In genomic region chr9:27308561-27308960, GRCm38 (mm10) we compare ENCODE assay signal across 13 mouse cellular contexts. TPM values are rescaled to one million over a fixed set of nuclear protein-coding genes. Genes with fewer than 3 reads are reported as not detected.
DNase-seq lines count a peak whose midpoint lies in the region; ATAC-seq and TF ChIP-seq lines count a peak whose summit lies in the region.
"Had no signal": no experiment of that assay in that cellular context is flagged by ENCODE, and none has a peak within 500 bp of the region (broad histone marks: within the 10 kb centered on the region; RNA-seq: fewer than 3 reads in every experiment).

No protein-coding gene starts in this region.

- TF ChIP-seq CTCF in CH12.LX (conservative IDR thresholded peaks at IDR 0.05 in 1 of 2, IDR thresholded peaks at IDR 0.05 in 1 of 2; ENCODE audit: low read depth in 2 of 2, low read length in 2 of 2): peak in 1 of 2 experiments; percentile 50; a peak in 2 of 4 replicates

- no peaks in the 10 kb centered on the region for H3K9me3 ChIP-seq in CH12.LX (replicated peaks; ENCODE audit: low read length)
- H3K9me3 ChIP-seq in forebrain, embryonic 15.5 days: no peaks in the 10 kb centered on the region
- no peaks in the 10 kb centered on the region for H3K9me3 ChIP-seq in midbrain, embryonic 13.5 days
- H3K9me3 ChIP-seq: limb, embryonic 12.5 days; megakaryocyte, embryonic 14.5 days had no signal

- peak; percentile 26 for TF ChIP-seq RAD21 in CH12.LX (IDR thresholded peaks at IDR 0.05; ENCODE audit: low read depth, low read length)

- no peak for TF ChIP-seq POLR2A in CH12.LX (IDR thresholded peaks at IDR 0.05; ENCODE audit: low read depth, low read length)

- intact Hi-C loops in heart, postnatal 25 days (cut with DNase I): no loop called here

- peak; percentile 59; the same call in 1 of the 2 replicates for TF ChIP-seq EP300 in CH12.LX (IDR thresholded peaks at IDR 0.05; ENCODE audit: low read length)

- in situ Hi-C loops in CH12.LX (cut with MboI; ENCODE audit: low pct_ligation_motif_present, low pct_unique_long_range_greater_than_20kb, low sequenced_read_pairs): loop anchor here (5.0 kb wide), 1 partner anchor 36 kb away; no protein-coding TSS in a partner anchor

- peaks cover 45 to 97% of the 10 kb centered on the region in 2 experiments for H3K4me1 ChIP-seq in CH12.LX (ENCODE audit: control insufficient read depth in 1 of 2, insufficient read depth in 2 of 2)
- H3K4me1 ChIP-seq in forebrain, embryonic 15.5 days: peaks cover 43% of the 10 kb centered on the region
- H3K4me1 ChIP-seq in midbrain, embryonic 13.5 days (replicated peaks): peaks cover 58% of the 10 kb centered on the region

- WGBS in forebrain, embryonic 15.5 days: 11% methylated on average over 6 of the region's 6 CpGs
- 5% methylated on average over 6 of the region's 6 CpGs for WGBS in midbrain, embryonic 13.5 days

- H3K9ac ChIP-seq in CH12.LX (ENCODE audit: insufficient read depth, low read depth): peak overlapping the region; percentile 32; the same call in 1 of the 2 replicates
- H3K9ac ChIP-seq in forebrain, embryonic 15.5 days (replicated peaks): 0 out of 2 replicates have a peak overlapping the region, but pooled peaks have one; percentile 11
- peak overlapping the region; percentile 51 for H3K9ac ChIP-seq in midbrain, embryonic 13.5 days (replicated peaks)
- H3K9ac ChIP-seq: limb, embryonic 12.5 days had no signal

- no peaks in the 10 kb centered on the region for H3K27me3 ChIP-seq in CH12.LX (replicated peaks)
- H3K27me3 ChIP-seq in forebrain, embryonic 15.5 days: no peaks in the 10 kb centered on the region
- H3K27me3 ChIP-seq in midbrain, embryonic 13.5 days: no peaks in the 10 kb centered on the region; the same call in 1 of the 2 replicates

- H3K4me2 ChIP-seq in CH12.LX (ENCODE audit: insufficient read depth, low read depth, poor library complexity, severe bottlenecking): peak overlapping the region; percentile 62
- H3K4me2 ChIP-seq in forebrain, embryonic 15.5 days (replicated peaks): no peak overlapping the region
- peak overlapping the region; percentile 43 for H3K4me2 ChIP-seq in midbrain, embryonic 13.5 days (replicated peaks)
- H3K4me2 ChIP-seq: limb, embryonic 12.5 days had no signal

- dilution Hi-C loops in CH12.LX (cut with MboI; ENCODE audit: extremely low pct_ligation_motif_present, extremely low pct_unique_long_range_greater_than_20kb, low sequenced_read_pairs): no loop called here

- H3K27ac ChIP-seq in CH12.LX (ENCODE audit: insufficient read depth, low read depth): peak overlapping the region; percentile 84
- H3K27ac ChIP-seq in forebrain, embryonic 15.5 days (replicated peaks): peak overlapping the region; percentile 69
- H3K27ac ChIP-seq in midbrain, embryonic 13.5 days: peak overlapping the region; percentile 90
- H3K27ac ChIP-seq: limb, embryonic 12.5 days had no signal

- H3K79me2 ChIP-seq in CH12.LX (replicated peaks; ENCODE audit: control insufficient read depth, extremely low read depth, insufficient read depth, poor library complexity, severe bottlenecking): peaks cover 24% of the 10 kb centered on the region

- H3K36me3 ChIP-seq in CH12.LX (replicated peaks in 1 of 2; ENCODE audit: control insufficient read depth in 1 of 2, insufficient read depth in 1 of 2, low read length in 1 of 2): peaks cover 17 to 31% of the 10 kb centered on the region in 2 experiments
- H3K36me3 ChIP-seq in forebrain, embryonic 15.5 days: no peaks in the 10 kb centered on the region
- H3K36me3 ChIP-seq in midbrain, embryonic 13.5 days: peaks cover 24% of the 10 kb centered on the region
- H3K36me3 ChIP-seq: limb, embryonic 12.5 days had no signal

- DNase-seq in CH12.LX (ENCODE audit: extremely low read depth) (peak; percentile 85), ES-CJ7 (ENCODE audit: low read depth, low spot score) (peak; percentile 33)
- no peak for DNase-seq in heart, postnatal 25 days (ENCODE audit: low spot score)
- no peak for DNase-seq in heart, adult 11 months
- no peak for DNase-seq in spleen, postnatal 10 days (ENCODE audit: low spot score in 2 of 2)
- DNase-seq: gastrocnemius, postnatal 36 days; kidney, adult 11 months; spleen, adult 18-20 months had no signal

- peak overlapping the region in 2 of 3 experiments; percentile 10 to 41 for H3K4me3 ChIP-seq in CH12.LX (replicated peaks in 1 of 3; ENCODE audit: low read depth in 2 of 3, low read length in 2 of 3, poor library complexity in 1 of 3)
- no peak overlapping the region for H3K4me3 ChIP-seq in forebrain, embryonic 15.5 days
- no peak overlapping the region for H3K4me3 ChIP-seq in midbrain, embryonic 13.5 days (replicated peaks)
- H3K4me3 ChIP-seq: limb, embryonic 12.5 days; megakaryocyte, embryonic 14.5 days had no signal

- ATAC-seq in forebrain, embryonic 15.5 days (replicated peaks): peak; percentile 69
- peak; percentile 85 for ATAC-seq in midbrain, embryonic 13.5 days
- ATAC-seq in inflammation-experienced regulatory T-cells, adult 6 months: no peak

TF ChIP-seq in CH12.LX, 34 proteins besides CTCF, POLR2A, EP300 and RAD21:
- TF ChIP-seq UBTF (IDR thresholded peaks at IDR 0.05; ENCODE audit: low read depth, low read length) (0 out of 2 replicates have a peak, but pooled peaks have one; percentile 37), IRF4 (IDR thresholded peaks at IDR 0.05; ENCODE audit: low read depth, low read length) (peak; percentile 60), MAZ (IDR thresholded peaks at IDR 0.05; ENCODE audit: low read depth, low read length) (peak; percentile 76), ETS1 (conservative IDR thresholded peaks at IDR 0.05; ENCODE audit: low read depth, low read length) (peak; percentile 67; the same call in 1 of the 2 replicates), MAX (IDR thresholded peaks at IDR 0.05; ENCODE audit: low read length) (peak; percentile 34; the same call in 1 of the 2 replicates), TBP (conservative IDR thresholded peaks at IDR 0.05; ENCODE audit: low read depth, low read length) (no peak), CHD2 (IDR thresholded peaks at IDR 0.05; ENCODE audit: low read length) (peak; percentile 93), RCOR1 (conservative IDR thresholded peaks at IDR 0.05; ENCODE audit: low read depth, low read length) (0 out of 2 replicates have a peak, but pooled peaks have one; percentile 21), HCFC1 (IDR thresholded peaks at IDR 0.05; ENCODE audit: low read depth, low read length) (peak; percentile 13; the same call in 1 of the 2 replicates), ELF1 (IDR thresholded peaks at IDR 0.05; ENCODE audit: low read depth, low read length) (0 out of 2 replicates have a peak, but pooled peaks have one; percentile 43), KAT2A (IDR thresholded peaks at IDR 0.05; ENCODE audit: insufficient replicate concordance, low read length) (0 out of 2 replicates have a peak, but pooled peaks have one; percentile 35), MEF2A (IDR thresholded peaks at IDR 0.05; ENCODE audit: borderline replicate concordance, low read depth, low read length) (peak; percentile 80), CHD1 (IDR thresholded peaks at IDR 0.05; ENCODE audit: low read depth, low read length) (no peak), SMC3 (IDR thresholded peaks at IDR 0.05; ENCODE audit: low read depth, low read length) (peak; percentile 21), JUN (IDR thresholded peaks at IDR 0.05; ENCODE audit: insufficient read depth, low read depth, low read length) (no peak), BHLHE40 (IDR thresholded peaks at IDR 0.05; ENCODE audit: low read depth, low read length) (peak; percentile 61), ZMIZ1 (IDR thresholded peaks at IDR 0.05; ENCODE audit: low read depth, low read length) (0 out of 2 replicates have a peak, but pooled peaks have one; percentile 46), TCF12 (IDR thresholded peaks at IDR 0.05; ENCODE audit: low read depth, low read length) (peak; percentile 56; the same call in 1 of the 2 replicates), MYC (IDR thresholded peaks at IDR 0.05; ENCODE audit: low read depth, low read length) (no peak), MXI1 (IDR thresholded peaks at IDR 0.05; ENCODE audit: low read depth, low read length) (no peak; the same call in 1 of the 2 replicates), SIN3A (IDR thresholded peaks at IDR 0.05; ENCODE audit: low read length) (peak; percentile 38), NELFE (IDR thresholded peaks at IDR 0.05; ENCODE audit: low read depth, low read length) (peak; percentile 29; the same call in 1 of the 2 replicates), MAFK (IDR thresholded peaks at IDR 0.05; ENCODE audit: insufficient replicate concordance, low read length) (no peak)

RNA-seq across cellular contexts. Expression of gene Igsf9b, which starts 9.6 kb away (rescaled TPM):
- total RNA-seq in CH12.LX (2012; rRNA removed) (7.4 and 12.4 TPM in 2 replicates), CH12.LX (2014; rRNA removed) (1.8 and 2.0 TPM in 2 replicates)
- polyA plus RNA-seq in CH12.LX (2012; ENCODE audit: insufficient read length, low read depth): 4.5 and 5.2 TPM in 2 replicates
- 12.6 and 12.8 TPM in 2 replicates for polyA plus RNA-seq in forebrain, embryonic 15.5 days (2015; fragmentation: Nextera tagmentation; extraction: Ambion mirVana)
- 11.3 and 12.6 TPM in 2 replicates for polyA plus RNA-seq in midbrain, embryonic 13.5 days (2015; fragmentation: Nextera tagmentation; extraction: Ambion mirVana)
- 1 to 10 TPM; 1.1 to 3.9 (median 2.6) TPM for polyA plus RNA-seq in inflammation-experienced regulatory T-cells, adult 6 months (2017; shearing (Covaris generic))
- total RNA-seq in heart, postnatal 25 days (2021): 1 to 10 TPM; 7.2 to 8.6 TPM

Comparison
In these comparisons a context has a peak if more than half of its experiments do, and no peak if none do; other contexts are left out.
1. DNase-seq: peak in CH12.LX (single experiment) and ES-CJ7 (single experiment); none in heart, postnatal 25 days (single experiment), heart, adult 11 months (single experiment) and spleen, postnatal 10 days (0 of 2).
2. H3K4me3 ChIP-seq: peak in CH12.LX (2 of 3); none in forebrain, embryonic 15.5 days (single experiment) and midbrain, embryonic 13.5 days (single experiment).
3. Peak in every context shown above with its lines, with median percentiles within 50 percentile points of each other: H3K27ac ChIP-seq and H3K9ac ChIP-seq.